Mouse (Mus musculus): ENCODE measurements at regions not wholly inside any gene's neighbourhood (a gene's known extent, or its start where the extent isn't known, plus 50 kb on each side); places are given as distances from the start of the nearest gene placed in this dataset.

- no peak for DNase-seq (ENCODE audit: low read depth, low spot score)
Measured at GRCm38 (mm10) chr13:60007593-60007992, 169.6 kb downstream of the Gas1 start.

- no peak for DNase-seq (ENCODE audit: low read depth, low spot score)
Measured at GRCm38 (mm10) chr13:60007031-60007430, 170.1 kb downstream of the Gas1 start.

GRCm38 (mm10) chr13:60004611-60005010, 172.6 kb downstream of the Gas1 start:
- DNase-seq (ENCODE audit: low read depth, low spot score) = no peak

- DNase-seq (ENCODE audit: low read depth, low spot score) = no peak
Measured at GRCm38 (mm10) chr13:60002098-60002497, 175.1 kb downstream of the Gas1 start.

GRCm38 (mm10) chr13:60001637-60002036, 175.5 kb downstream of the Gas1 start:
- no peak for DNase-seq (ENCODE audit: low read depth, low spot score)

GRCm38 (mm10) chr13:60000618-60001347, 176.4 kb downstream of the Gas1 start:
- no peak for DNase-seq (ENCODE audit: low read depth, low spot score)

- no peak for DNase-seq (ENCODE audit: low read depth, low spot score)
Measured at GRCm38 (mm10) chr13:59997431-59997830, 174.5 kb upstream of the Tut7 start.

GRCm38 (mm10) chr13:59996146-59996814, 173.3 kb upstream of the Tut7 start:
- DNase-seq (ENCODE audit: low read depth, low spot score) = no peak

- no peak for DNase-seq (ENCODE audit: low read depth, low spot score)
Measured at GRCm38 (mm10) chr13:59992780-59993501, 170.0 kb upstream of the Tut7 start.

- no peak for DNase-seq (ENCODE audit: low read depth, low spot score)
Measured at GRCm38 (mm10) chr13:59992346-59992745, 169.4 kb upstream of the Tut7 start.

GRCm38 (mm10) chr13:59990402-59991280, 167.7 kb upstream of the Tut7 start:
- DNase-seq (ENCODE audit: low read depth, low spot score) = no peak

- no peak for DNase-seq (ENCODE audit: low read depth, low spot score)
Measured at GRCm38 (mm10) chr13:59988393-59988965, 165.5 kb upstream of the Tut7 start.

GRCm38 (mm10) chr13:59976425-59976824, 153.5 kb upstream of the Tut7 start:
- no peak for DNase-seq (ENCODE audit: low read depth, low spot score)

GRCm38 (mm10) chr13:59972093-59972427, 149.1 kb upstream of the Tut7 start:
- DNase-seq (ENCODE audit: low read depth, low spot score) = no peak

- DNase-seq (ENCODE audit: low read depth, low spot score) = peak; percentile 11
Measured at GRCm38 (mm10) chr13:59971231-59972092, 148.5 kb upstream of the Tut7 start.

- no peak for DNase-seq (ENCODE audit: low read depth, low spot score)
Measured at GRCm38 (mm10) chr13:59970430-59970829, 147.5 kb upstream of the Tut7 start.

GRCm38 (mm10) chr13:59969484-59969883, 146.5 kb upstream of the Tut7 start:
- no peak for DNase-seq (ENCODE audit: low read depth, low spot score)

GRCm38 (mm10) chr13:59968584-59969240, 145.8 kb upstream of the Tut7 start:
- DNase-seq (ENCODE audit: low read depth, low spot score) = no peak

- no peak for DNase-seq (ENCODE audit: low read depth, low spot score)
Measured at GRCm38 (mm10) chr13:59966535-59967255, 143.7 kb upstream of the Tut7 start.
